Mouse (Mus musculus): ENCODE data around the gene Ttc30b.

DNA sequence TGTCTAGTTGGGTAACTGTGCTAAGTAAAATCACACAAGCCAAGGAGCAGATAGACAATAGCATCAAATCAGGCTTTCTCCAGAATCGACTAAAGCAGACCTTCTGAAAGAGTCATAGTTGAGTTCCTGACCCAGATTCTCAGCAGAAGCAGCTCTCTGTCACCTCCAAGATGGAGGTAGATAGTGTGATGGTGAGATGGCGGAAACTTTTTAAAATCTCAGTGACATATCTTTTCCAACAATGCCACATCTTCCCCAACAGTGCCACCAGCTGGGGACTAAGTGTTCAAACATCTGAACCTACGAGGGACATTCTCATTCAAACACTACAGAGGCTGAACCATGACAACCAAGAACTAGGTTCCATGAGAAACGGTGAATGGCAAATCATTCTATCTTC is 44.2 kb upstream of the Ttc30b start:
- no peak for TF ChIP-seq CTCF (IDR thresholded peaks at IDR 0.05; ENCODE audit: low read depth, low read length)
- no peak for TF ChIP-seq GATA1 (IDR thresholded peaks at IDR 0.05; ENCODE audit: borderline replicate concordance, low read length)
- TF ChIP-seq TAL1 (conservative IDR thresholded peaks at IDR 0.05; ENCODE audit: low read depth, low read length) = no peak
- no peak for TF ChIP-seq GATA2 (IDR thresholded peaks at IDR 0.05; ENCODE audit: borderline replicate concordance, low read depth, low read length)
- TF ChIP-seq POLR2AphosphoS5 (IDR thresholded peaks at IDR 0.05; ENCODE audit: insufficient replicate concordance, low read depth, low read length) = no peak
